In the genomic region with DNA sequence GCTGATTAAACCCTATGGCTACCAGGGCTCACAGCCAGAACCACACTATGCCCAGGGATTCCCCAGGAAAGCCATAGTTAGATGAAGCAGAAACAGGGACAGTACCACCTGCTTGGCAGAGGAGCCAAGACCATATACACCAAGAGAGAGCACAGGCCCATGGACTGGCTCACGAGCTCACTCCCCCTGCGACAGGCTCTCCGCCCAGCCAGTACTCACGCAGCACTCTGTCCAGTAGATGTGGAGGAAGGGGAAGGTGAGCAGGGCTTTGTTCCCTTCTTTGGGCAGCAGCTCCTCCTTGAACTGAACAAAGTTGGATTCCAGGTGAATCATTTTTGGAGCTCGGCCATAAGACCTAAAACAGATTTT, we compare ENCODE assay signal across 29 mouse cellular contexts. TPM values are rescaled to one million over a fixed set of nuclear protein-coding genes. Genes with fewer than 3 reads are reported as not detected.
A peak's percentile ranks its signal among the peaks of the same experiment; 100 is the strongest.
DNase-seq lines count a peak whose midpoint lies in the region; ATAC-seq and TF ChIP-seq lines count a peak whose summit lies in the region.
"Had no signal": no experiment of that assay in that cellular context is flagged by ENCODE, and none has a peak within 500 bp of the region (broad histone marks: within the 10 kb centered on the region; RNA-seq: fewer than 3 reads in every experiment).

No protein-coding gene starts in this region.

- H3K27ac ChIP-seq in left cerebral cortex, adult 2 months: 0 out of 2 replicates have a peak overlapping the region, but pooled peaks have one; percentile 10
- H3K27ac ChIP-seq in brown adipose tissue, adult 24 weeks (replicated peaks; ENCODE audit: low read depth, low read length): peak overlapping the region; percentile 15; the same call in 1 of the 2 replicates
- H3K27ac ChIP-seq in intestine, embryonic 15.5 days: peak overlapping the region; percentile 71
- H3K27ac ChIP-seq in small intestine, adult 2 months (ENCODE audit: insufficient read depth, low read depth, low read length): peak overlapping the region; percentile 95
- H3K27ac ChIP-seq in kidney, embryonic 16.5 days (ENCODE audit: low read length): no peak overlapping the region
- H3K27ac ChIP-seq: forebrain, embryonic 13.5 days; heart, adult 2 months; hindbrain, embryonic 15.5 days; limb, embryonic 10.5 days; limb, embryonic 15.5 days; liver, embryonic 13.5 days; stomach, postnatal 0 days had no signal

- no peak overlapping the region for H3K4me2 ChIP-seq in intestine, embryonic 15.5 days (replicated peaks)
- H3K4me2 ChIP-seq in kidney, embryonic 16.5 days (replicated peaks; ENCODE audit: low read depth, low read length): no peak overlapping the region
- H3K4me2 ChIP-seq: forebrain, embryonic 13.5 days; heart, embryonic 12.5 days; hindbrain, embryonic 15.5 days; limb, embryonic 15.5 days; liver, embryonic 13.5 days; midbrain, embryonic 11.5 days had no signal

- H3K4me1 ChIP-seq in brown adipose tissue, adult 24 weeks (ENCODE audit: control insufficient read depth, insufficient read depth, insufficient read length, low read length): peaks cover 10% of the 10 kb centered on the region
- no peaks in the 10 kb centered on the region; the same call in 1 of the 2 replicates for H3K4me1 ChIP-seq in intestine, embryonic 15.5 days (replicated peaks)
- H3K4me1 ChIP-seq in small intestine, adult 2 months (ENCODE audit: control insufficient read depth, insufficient read depth, insufficient read length, low read length): peaks cover 35% of the 10 kb centered on the region
- no peaks in the 10 kb centered on the region for H3K4me1 ChIP-seq in kidney, embryonic 16.5 days (ENCODE audit: insufficient read depth, low read length)
- H3K4me1 ChIP-seq: forebrain, embryonic 13.5 days; hindbrain, embryonic 15.5 days; limb, embryonic 10.5 days; limb, embryonic 15.5 days had no signal

- intact Hi-C loops in left cerebral cortex, adult 2 months (cut with DNase I): no loop called here
- intact Hi-C loops in left cerebral cortex, postnatal 14 days (cut with DNase I): no loop called here

- peak; percentile 71 for ATAC-seq in intestine, embryonic 15.5 days
- no peak for ATAC-seq in kidney, embryonic 16.5 days (ENCODE audit: low FRiP score, low TSS enrichment)
- ATAC-seq: activated CD4-positive, CD25-positive, alpha-beta regulatory T cell, adult 4 months; forebrain, embryonic 13.5 days; inflammation-experienced regulatory T-cells, adult 6 months; lung, postnatal 0 days; midbrain, embryonic 16.5 days had no signal

- no peak overlapping the region for H3K9ac ChIP-seq in intestine, embryonic 15.5 days
- no peak overlapping the region for H3K9ac ChIP-seq in kidney, embryonic 16.5 days (replicated peaks; ENCODE audit: low read length)
- H3K9ac ChIP-seq: forebrain, embryonic 13.5 days; heart, embryonic 12.5 days; hindbrain, embryonic 15.5 days; limb, embryonic 15.5 days; liver, embryonic 13.5 days had no signal

- H3K4me3 ChIP-seq in left cerebral cortex, adult 2 months: no peak overlapping the region
- H3K4me3 ChIP-seq in brown adipose tissue, adult 24 weeks (ENCODE audit: insufficient read depth, low read depth, low read length): no peak overlapping the region
- no peak overlapping the region for H3K4me3 ChIP-seq in intestine, embryonic 15.5 days (replicated peaks)
- H3K4me3 ChIP-seq in small intestine, adult 2 months (ENCODE audit: low read depth, low read length): no peak overlapping the region
- H3K4me3 ChIP-seq in kidney, embryonic 16.5 days (ENCODE audit: low read length): no peak overlapping the region
- H3K4me3 ChIP-seq: forebrain, embryonic 13.5 days; heart, adult 2 months; heart, embryonic 12.5 days; hindbrain, embryonic 15.5 days; limb, embryonic 10.5 days; limb, embryonic 15.5 days; liver, embryonic 13.5 days had no signal

- H3K36me3 ChIP-seq in intestine, embryonic 15.5 days: peaks cover 3% of the 10 kb centered on the region; the same call in 1 of the 2 replicates
- H3K36me3 ChIP-seq in small intestine, adult 2 months (ENCODE audit: control insufficient read depth, insufficient read depth, low read length): peaks cover 34% of the 10 kb centered on the region
- H3K36me3 ChIP-seq in kidney, embryonic 16.5 days (ENCODE audit: insufficient read depth, low read length): peaks cover 14% of the 10 kb centered on the region; the same call in 1 of the 2 replicates

- no peak for DNase-seq in left cerebral cortex, adult 2 months (ENCODE audit: extremely low spot score in 1 of 2, low spot score in 2 of 2)
- DNase-seq in left cerebral cortex, postnatal 14 days (ENCODE audit: low spot score in 2 of 2): no peak
- DNase-seq in kidney, adult 11 months: no peak
- DNase-seq: adrenal gland, adult 2 months; adrenal gland, postnatal 36 days; B cell, adult 2 months; cerebellum, adult 11-12 months; cerebellum, postnatal 14 days; gastrocnemius, postnatal 25 days; heart, adult 2 months; liver, embryonic 13.5 days; lung, adult 18-20 months; thymus, adult 18-20 months; thymus, postnatal 25 days had no signal

- WGBS in intestine, embryonic 15.5 days: 81% methylated on average over 5 of the region's 5 CpGs
- WGBS in small intestine, adult 2 months: 29% methylated on average over 5 of the region's 5 CpGs
- WGBS in kidney, embryonic 16.5 days: 90% methylated on average over 5 of the region's 5 CpGs

- no peaks in the 10 kb centered on the region for H3K27me3 ChIP-seq in intestine, embryonic 15.5 days (replicated peaks)
- H3K27me3 ChIP-seq in small intestine, adult 2 months (ENCODE audit: control insufficient read depth, insufficient read depth, low read length): no peaks in the 10 kb centered on the region
- no peaks in the 10 kb centered on the region for H3K27me3 ChIP-seq in kidney, embryonic 16.5 days (ENCODE audit: insufficient read depth, low read length)
- H3K27me3 ChIP-seq: forebrain, embryonic 13.5 days; heart, embryonic 12.5 days; hindbrain, embryonic 15.5 days; limb, embryonic 15.5 days; liver, embryonic 13.5 days had no signal

- H3K9me3 ChIP-seq in intestine, embryonic 15.5 days: no peaks in the 10 kb centered on the region
- H3K9me3 ChIP-seq in kidney, embryonic 16.5 days (ENCODE audit: low read length): no peaks in the 10 kb centered on the region
- H3K9me3 ChIP-seq: forebrain, embryonic 13.5 days; heart, embryonic 12.5 days; hindbrain, embryonic 15.5 days; limb, embryonic 10.5 days; limb, embryonic 15.5 days; liver, embryonic 13.5 days had no signal

- no peak for TF ChIP-seq CTCF in left cerebral cortex, adult 2 months (IDR thresholded peaks at IDR 0.05)
- no peak for TF ChIP-seq CTCF in small intestine, adult 2 months (IDR thresholded peaks at IDR 0.05; ENCODE audit: extremely low read depth, insufficient read length, insufficient replicate concordance, low read depth, low read length)

- TF ChIP-seq POLR2A in small intestine, adult 2 months (IDR thresholded peaks at IDR 0.05; ENCODE audit: low read depth, low read length): no peak

RNA-seq across cellular contexts. Expression of gene Trappc10, which starts 15.9 kb away (rescaled TPM):
- 10 to 100 TPM; 86.7 to 88.6 TPM for total RNA-seq in left cerebral cortex, adult 2 months (2021)
- total RNA-seq in left cerebral cortex, postnatal 14 days (2021): 10 to 100 TPM; 75.2 to 86.8 TPM
- polyA plus RNA-seq in brown adipose tissue, adult 24 weeks (2012; ENCODE audit: insufficient read depth, insufficient read length, missing spikeins): 22.4 and 23.1 TPM in 2 replicates
- polyA plus RNA-seq in intestine, embryonic 15.5 days (2015; fragmentation: Nextera tagmentation; extraction: Ambion mirVana): 17.3 and 17.6 TPM in 2 replicates
- 35.1 and 69.9 TPM in 2 replicates for polyA plus RNA-seq in small intestine, adult 2 months (2012; rRNA removed)
- polyA plus RNA-seq in kidney, embryonic 16.5 days (2015; fragmentation: Nextera tagmentation; extraction: Ambion mirVana): 5.3 and 8.3 TPM in 2 replicates

RNA-seq across cellular contexts. Expression of gene Pwp2, which starts 43.6 kb away (rescaled TPM):
- total RNA-seq in left cerebral cortex, adult 2 months (2021): 10 to 100 TPM; 19.6 to 19.7 TPM
- 10 to 100 TPM; 16.4 to 17.3 TPM for total RNA-seq in left cerebral cortex, postnatal 14 days (2021)
- polyA plus RNA-seq in brown adipose tissue, adult 24 weeks (2012; ENCODE audit: insufficient read depth, insufficient read length, missing spikeins): 3.3 and 4.3 TPM in 2 replicates
- 17.5 and 17.7 TPM in 2 replicates for polyA plus RNA-seq in intestine, embryonic 15.5 days (2015; fragmentation: Nextera tagmentation; extraction: Ambion mirVana)
- 3.1 and 4.7 TPM in 2 replicates for polyA plus RNA-seq in small intestine, adult 2 months (2012; rRNA removed)
- 24.5 and 25.5 TPM in 2 replicates for polyA plus RNA-seq in kidney, embryonic 16.5 days (2015; fragmentation: Nextera tagmentation; extraction: Ambion mirVana)

RNA-seq across cellular contexts. Expression of gene D10Jhu81e, which starts 59.0 kb away (rescaled TPM):
- total RNA-seq in left cerebral cortex, adult 2 months (2021): 100 to 1,000 TPM; 104 TPM
- total RNA-seq in left cerebral cortex, postnatal 14 days (2021): 100 to 1,000 TPM; 109 to 115 TPM
- 403 and 476 TPM in 2 replicates for polyA plus RNA-seq in brown adipose tissue, adult 24 weeks (2012; ENCODE audit: insufficient read depth, insufficient read length, missing spikeins)
- polyA plus RNA-seq in intestine, embryonic 15.5 days (2015; fragmentation: Nextera tagmentation; extraction: Ambion mirVana): 34.9 and 37.2 TPM in 2 replicates
- 56.4 and 63.8 TPM in 2 replicates for polyA plus RNA-seq in small intestine, adult 2 months (2012; rRNA removed)
- 50.7 and 54.7 TPM in 2 replicates for polyA plus RNA-seq in kidney, embryonic 16.5 days (2015; fragmentation: Nextera tagmentation; extraction: Ambion mirVana)
